Mouse (Mus musculus) heart, embryonic 11.5 days (tissue): ENCODE measurements around the gene Gm13276. TPM values are rescaled to one million over a fixed set of nuclear protein-coding genes. Genes with fewer than 3 reads are reported as not detected.
"Not testable (repeated sequence)": the region's sequence is repeated elsewhere in the genome, so short reads cannot be mapped to it uniquely, and the experiment has no call there.

Source experiments
- ATAC-seq: fragments of 200-750 bp; cut with Nextera tagmentation; replicated peaks from 2 replicates; pipeline ENCODE4 v1.8.0; 2017; ENCODE audit warnings: moderate library complexity; ENCODE audit not compliant: insufficient number of reproducible peaks, low FRiP score, low TSS enrichment
- H3K27ac ChIP-seq: fragments of 300-500 bp; sonication (generic); 2 replicates; pipeline ENCODE4 v1.5.1; 2014; ENCODE audit warnings: mild to moderate bottlenecking, low read depth, low read length
- H3K27me3 ChIP-seq: fragments of 300-500 bp; sonication (generic); 2 replicates; pipeline ENCODE4 v1.6.1; 2014; ENCODE audit warnings: mild to moderate bottlenecking, low read length, mixed read lengths; ENCODE audit not compliant: control insufficient read depth, insufficient read depth
- H3K36me3 ChIP-seq: fragments of 300-500 bp; sonication (generic); 2 replicates; pipeline ENCODE4 v1.6.1; 2014; ENCODE audit warnings: mild to moderate bottlenecking, low read length, moderate library complexity, mixed read lengths; ENCODE audit not compliant: control insufficient read depth, insufficient read depth
- H3K4me1 ChIP-seq: fragments of 300-500 bp; sonication (generic); 2 replicates; pipeline ENCODE4 v1.6.1; 2014; ENCODE audit warnings: low read length; ENCODE audit not compliant: control insufficient read depth, insufficient read depth
- H3K4me2 ChIP-seq: fragments of 300-500 bp; sonication (generic); 2 replicates; pipeline ENCODE4 v1.6.1; 2014; ENCODE audit warnings: mild to moderate bottlenecking, moderate library complexity
- H3K4me3 ChIP-seq: fragments of 300-500 bp; sonication (generic); 2 replicates; pipeline ENCODE4 v1.5.1; 2014; ENCODE audit warnings: low read depth, low read length
- H3K9ac ChIP-seq: fragments of 300-500 bp; sonication (generic); 2 replicates; pipeline ENCODE4 v1.6.1; 2014; ENCODE audit warnings: mild to moderate bottlenecking, low read depth, low read length, moderate library complexity
- H3K9me3 ChIP-seq: fragments of 300-500 bp; sonication (generic); replicated peaks from 2 replicates; pipeline ENCODE4 v1.6.1; 2016; ENCODE audit warnings: low read length; ENCODE audit not compliant: control insufficient read depth
- WGBS: fragments of 180-500 bp; shearing (Covaris S2); extraction: QIAGEN DNeasy Blood & Tissue Kit; methylation state at CpG from one replicate; pipeline ENCODE4 v1.1.7; 2014; ENCODE audit not compliant: insufficient replicate concordance; 5-methylcytosine and 5-hydroxymethylcytosine counted together
- polyA plus RNA-seq: library from polyadenylated mRNA; unstranded; fragments of >200 nt; fragmentation: Nextera tagmentation; extraction: Ambion mirVana; gene quantifications from 2 replicates; pipeline ENCODE4 v1.2.1, GENCODE M21; 2014

Gm13276 gene
- polyA plus RNA-seq: not detected in 2 replicates

DNA sequence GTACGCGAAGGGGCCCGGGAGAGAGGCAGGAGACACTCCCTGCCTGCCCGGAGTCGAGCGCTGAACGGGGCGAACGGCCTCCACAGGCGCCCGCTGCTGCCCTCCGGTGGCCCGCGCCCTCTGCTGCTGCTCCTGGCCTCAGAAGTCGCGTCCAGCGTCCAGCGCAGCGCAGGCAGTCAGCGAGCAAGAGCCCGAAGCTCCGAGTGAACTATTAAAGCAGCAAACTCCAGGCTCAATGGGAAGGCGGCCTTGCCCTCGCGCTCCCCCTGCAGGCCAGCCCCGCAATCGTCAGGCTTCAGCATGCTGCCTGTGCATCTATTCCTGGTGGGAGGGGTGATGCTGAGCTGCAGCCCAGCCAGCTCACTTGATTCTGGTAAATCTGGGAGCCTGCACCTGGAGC lies at the start of gene Gm13276:
TSS of gene Gm13276 (plus strand) at position 301 of the 400 bp plus-strand sequence.
- not testable (repeated sequence) for H3K27ac ChIP-seq, H3K36me3 ChIP-seq, ATAC-seq, H3K4me2 ChIP-seq, H3K9ac ChIP-seq, H3K9me3 ChIP-seq, H3K4me1 ChIP-seq, H3K27me3 ChIP-seq, H3K4me3 ChIP-seq
- no CpG with 5 or more reads among the region's 27 CpGs for WGBS

DNA sequence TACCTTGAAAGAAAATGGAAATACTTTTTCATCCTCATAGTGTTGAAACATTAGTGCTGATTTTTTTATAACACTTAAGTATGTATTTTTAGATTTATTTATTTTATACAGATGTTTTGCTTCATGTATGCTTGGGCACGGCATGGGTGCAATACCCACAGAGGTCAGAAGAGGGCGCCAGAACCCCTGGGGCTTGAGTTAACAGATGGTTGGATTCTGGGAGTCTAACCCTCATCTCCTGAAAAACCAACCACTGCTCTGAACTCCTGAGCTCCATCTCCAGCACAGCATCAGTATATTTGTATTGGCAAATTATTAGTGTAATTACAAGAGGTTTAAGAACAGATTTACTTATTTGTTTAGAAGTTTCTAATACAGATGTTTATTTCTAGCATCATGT lies 47.0 kb upstream of the Gm13276 start:
- 4% methylated on average over 2 of the region's 2 CpGs for WGBS
- Histone ChIP-seq H3K4me2 (no peak overlapping the region), H3K4me1 (no peaks in the 10 kb centered on the region), H3K36me3 (no peaks in the 10 kb centered on the region), H3K9ac (no peak overlapping the region), H3K4me3 (no peak overlapping the region), H3K9me3 (no peaks in the 10 kb centered on the region), H3K27me3 (no peaks in the 10 kb centered on the region), H3K27ac (no peak overlapping the region)
- no peak for ATAC-seq

DNA sequence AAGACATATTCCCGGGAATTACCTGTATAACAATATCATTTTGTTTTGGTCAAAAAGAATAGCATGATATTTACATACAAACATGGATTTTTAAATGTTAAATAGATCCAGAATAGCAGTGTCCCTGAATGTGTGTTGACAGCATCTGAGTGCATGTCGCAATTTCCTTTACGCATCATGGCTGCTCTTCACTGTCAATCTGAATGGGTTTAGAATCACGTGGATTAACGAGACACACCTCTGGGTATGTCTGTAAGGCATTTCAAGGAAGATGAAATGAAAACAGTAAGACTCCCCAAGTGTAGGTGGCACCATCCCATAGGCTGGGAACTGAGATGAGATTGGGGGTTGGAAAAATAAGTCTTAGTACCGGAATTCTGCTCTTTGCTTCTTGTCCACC lies 46.5 kb upstream of the Gm13276 start:
- no peak for ATAC-seq
- H3K4me1 ChIP-seq: no peaks in the 10 kb centered on the region
- H3K4me2 ChIP-seq: no peak overlapping the region
- H3K36me3 ChIP-seq: no peaks in the 10 kb centered on the region
- H3K27me3 ChIP-seq: no peaks in the 10 kb centered on the region
- H3K27ac ChIP-seq: no peak overlapping the region
- H3K9me3 ChIP-seq: no peaks in the 10 kb centered on the region
- WGBS: 86% methylated on average over 6 of the region's 6 CpGs
- H3K9ac ChIP-seq: no peak overlapping the region
- no peak overlapping the region for H3K4me3 ChIP-seq

DNA sequence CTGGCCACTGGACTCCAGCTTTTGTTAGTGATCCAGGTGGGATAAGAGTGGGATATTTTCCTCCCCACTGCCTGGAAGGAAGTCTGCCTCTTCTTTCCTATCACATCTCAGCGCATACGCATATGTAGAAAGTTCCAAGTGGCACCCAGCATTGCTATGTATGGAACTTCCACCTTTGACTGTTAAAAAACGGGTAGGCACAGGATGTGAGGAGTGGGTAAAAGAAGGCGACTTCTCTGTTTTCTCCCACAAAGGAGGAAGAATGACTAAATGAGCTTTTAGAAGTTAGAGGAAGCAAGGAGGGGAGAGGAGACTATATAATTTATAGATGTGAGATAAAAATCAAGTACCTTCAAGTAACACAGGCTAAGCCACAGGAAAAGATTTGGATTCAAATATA lies 44.1 kb upstream of the Gm13276 start:
- no peaks in the 10 kb centered on the region for H3K36me3 ChIP-seq
- no peak overlapping the region for H3K4me2 ChIP-seq
- H3K27ac ChIP-seq: no peak overlapping the region
- ATAC-seq: no peak
- H3K9me3 ChIP-seq: no peaks in the 10 kb centered on the region
- no peak overlapping the region for H3K9ac ChIP-seq
- H3K4me1 ChIP-seq: no peaks in the 10 kb centered on the region
- no peaks in the 10 kb centered on the region for H3K27me3 ChIP-seq
- H3K4me3 ChIP-seq: no peak overlapping the region
- 81% methylated on average over 4 of the region's 4 CpGs for WGBS

- Histone ChIP-seq H3K4me3 (no peak overlapping the region), H3K9ac (no peak overlapping the region), H3K36me3 (no peaks in the 10 kb centered on the region), H3K9me3 (no peaks in the 10 kb centered on the region), H3K27ac (no peak overlapping the region), H3K27me3 (no peaks in the 10 kb centered on the region), H3K4me1 (no peaks in the 10 kb centered on the region), H3K4me2 (no peak overlapping the region)
- 77% methylated on average over 7 of the region's 7 CpGs for WGBS
- no peak for ATAC-seq
Observed at GRCm38 (mm10) chr4:88742771-88743371, 42.6 kb upstream of the Gm13276 start.

- Histone ChIP-seq H3K36me3 (no peaks in the 10 kb centered on the region), H3K9ac (no peak overlapping the region), H3K4me1 (no peaks in the 10 kb centered on the region), H3K9me3 (no peaks in the 10 kb centered on the region), H3K4me3 (no peak overlapping the region), H3K27me3 (no peaks in the 10 kb centered on the region), H3K4me2 (no peak overlapping the region), H3K27ac (no peak overlapping the region)
- WGBS: 66% methylated on average over 3 of the region's 3 CpGs
- ATAC-seq: no peak
Observed at GRCm38 (mm10) chr4:88744207-88744606, 41.3 kb upstream of the Gm13276 start.

DNA sequence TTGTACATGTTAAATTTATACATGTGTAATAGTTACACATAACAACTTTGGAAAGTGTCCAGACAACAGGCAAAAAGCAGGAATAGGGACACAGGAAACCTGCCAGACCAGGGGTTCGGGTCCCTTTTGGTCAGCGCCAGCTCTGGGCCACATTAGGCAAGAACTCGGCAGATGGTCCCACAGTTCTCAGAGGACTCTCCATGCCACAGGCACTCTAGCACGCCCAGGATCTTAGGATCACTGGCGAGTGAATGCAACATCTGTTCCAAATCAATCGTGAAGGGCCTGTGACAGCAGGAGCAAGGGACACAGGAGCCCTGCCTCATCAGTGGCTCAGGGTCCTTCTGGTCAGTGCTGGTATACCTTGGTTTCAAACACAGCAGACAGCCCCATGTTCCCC lies 35.6 kb upstream of the Gm13276 start:
- no peak overlapping the region for H3K27ac ChIP-seq
- no peak overlapping the region for H3K4me2 ChIP-seq
- 54% methylated on average over 6 of the region's 6 CpGs for WGBS
- H3K4me3 ChIP-seq: no peak overlapping the region
- H3K36me3 ChIP-seq: no peaks in the 10 kb centered on the region
- no peak overlapping the region for H3K9ac ChIP-seq
- no peaks in the 10 kb centered on the region for H3K27me3 ChIP-seq
- no peaks in the 10 kb centered on the region for H3K9me3 ChIP-seq
- ATAC-seq: no peak
- H3K4me1 ChIP-seq: no peaks in the 10 kb centered on the region

DNA sequence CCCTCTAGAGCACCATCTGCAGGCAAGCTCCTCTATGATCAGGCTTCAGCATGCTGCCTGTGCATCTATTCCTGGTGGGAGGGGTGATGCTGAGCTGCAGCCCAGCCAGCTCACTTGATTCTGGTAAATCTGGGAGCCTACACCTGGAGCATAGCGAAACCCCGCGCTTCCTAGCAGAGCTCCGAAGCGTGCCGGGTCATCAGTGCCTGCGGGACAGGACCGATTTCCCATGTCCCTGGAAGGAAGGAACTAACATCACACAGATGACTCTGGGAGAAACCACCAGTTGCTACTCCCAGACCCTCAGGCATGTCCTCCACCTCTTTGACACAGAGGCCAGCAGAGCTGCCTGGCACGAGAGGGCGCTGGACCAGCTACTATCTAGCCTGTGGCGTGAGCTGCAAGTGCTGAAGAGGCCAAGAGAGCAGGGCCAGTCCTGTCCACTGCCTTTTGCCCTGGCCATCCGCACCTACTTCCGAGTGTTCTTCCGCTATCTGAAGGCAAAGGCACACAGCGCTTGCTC lies 30.6 kb upstream of the Gm13276 start, which contains the start of gene Gm13271:
TSS of gene Gm13271 (plus strand) at position 51 of the 523 bp plus-strand sequence.
- not testable (repeated sequence) for H3K9ac ChIP-seq, H3K4me1 ChIP-seq, H3K4me3 ChIP-seq, H3K9me3 ChIP-seq, ATAC-seq, H3K4me2 ChIP-seq, H3K27ac ChIP-seq, H3K36me3 ChIP-seq, H3K27me3 ChIP-seq
- 54% methylated on average over 14 of the region's 15 CpGs for WGBS
